Mouse (Mus musculus) kidney, postnatal 10 days (tissue): ENCODE measurements around the gene Tnfrsf18.

Experiments
- DNase-seq: peaks from one replicate; pipeline ENCODE4 v3.0.0; 2021; ENCODE audit warnings: mixed read lengths

The Tnfrsf18 gene

GRCm38 (mm10) chr4:156077499-156078301 is 51.7 kb downstream of the Tnfrsf18 start:
- DNase-seq: peak; percentile 86
